Mouse (Mus musculus): ENCODE measurements at regions not wholly inside any gene's neighbourhood (a gene's known extent, or its start where the extent isn't known, plus 50 kb on each side); places are given as distances from the start of the nearest gene placed in this dataset.
A peak's percentile ranks its signal among the peaks of the same experiment; 100 is the strongest.

DNA sequence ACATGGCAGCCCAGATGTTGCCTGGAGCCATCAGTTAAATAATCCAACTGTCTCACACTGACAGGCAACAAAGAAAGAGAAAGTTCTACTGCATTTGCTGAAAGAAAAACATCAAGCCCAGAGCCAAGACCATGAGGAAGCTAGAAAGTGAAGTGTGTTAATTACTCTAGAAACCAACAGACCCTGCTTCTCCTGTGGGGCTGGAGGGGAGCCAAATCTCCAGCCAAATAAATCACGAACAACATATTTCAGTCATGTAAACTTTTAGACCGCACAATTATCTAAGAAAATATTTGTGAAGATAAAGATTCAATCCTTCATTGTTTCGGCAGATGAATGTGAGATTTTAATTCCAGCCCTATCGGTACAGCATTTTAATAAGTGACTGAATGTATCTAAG lies 228.9 kb upstream of the Sfrp2 start:
- Histone ChIP-seq H3K36me3 (ENCODE audit: control insufficient read depth, insufficient read depth, low read length) (no peaks in the 10 kb centered on the region), H3K27me3 (ENCODE audit: control insufficient read depth, insufficient read depth, low read length) (no peaks in the 10 kb centered on the region), H3K9me3 (ENCODE audit: control insufficient read depth, low read depth, low read length) (no peaks in the 10 kb centered on the region), H3K27ac (ENCODE audit: low read length) (peak overlapping the region; percentile 21; the same call in 1 of the 2 replicates), H3K4me3 (ENCODE audit: low read depth, low read length) (no peak overlapping the region), H3K4me2 (replicated peaks; ENCODE audit: low read depth, low read length) (0 out of 2 replicates have a peak overlapping the region, but pooled peaks have one; percentile 10), H3K4me1 (ENCODE audit: control insufficient read depth, insufficient read depth, low read length) (no peaks in the 10 kb centered on the region), H3K9ac (replicated peaks; ENCODE audit: low read depth, low read length) (no peak overlapping the region)
- no peak for ATAC-seq (ENCODE audit: insufficient number of reproducible peaks, insufficient read depth, low FRiP score, low read depth)
- WGBS = 31% methylated on average over 4 of the region's 4 CpGs

DNA sequence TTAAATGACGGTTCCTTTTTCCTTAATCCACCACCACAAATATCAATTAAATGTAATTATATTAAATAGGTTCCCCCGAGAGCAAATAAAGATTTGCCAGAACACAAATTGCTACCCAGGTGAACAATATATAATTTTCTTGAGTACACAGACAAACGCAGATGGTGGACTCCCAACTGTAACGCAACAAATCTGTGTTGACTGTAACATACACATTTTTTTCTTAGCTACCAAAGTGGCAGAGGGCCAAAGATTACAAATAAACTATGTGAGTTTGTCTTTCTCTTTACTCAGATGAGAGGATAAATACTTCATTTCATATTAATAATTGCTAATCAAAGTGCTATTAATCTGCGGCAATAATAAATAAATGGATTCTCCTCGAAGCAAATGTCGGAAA lies 228.4 kb upstream of the Sfrp2 start:
- Histone ChIP-seq H3K27ac (ENCODE audit: low read length) (0 out of 2 replicates have a peak overlapping the region, but pooled peaks have one; percentile 21), H3K4me2 (replicated peaks; ENCODE audit: low read depth, low read length) (no peak overlapping the region), H3K4me1 (ENCODE audit: control insufficient read depth, insufficient read depth, low read length) (no peaks in the 10 kb centered on the region), H3K36me3 (ENCODE audit: control insufficient read depth, insufficient read depth, low read length) (no peaks in the 10 kb centered on the region), H3K27me3 (ENCODE audit: control insufficient read depth, insufficient read depth, low read length) (no peaks in the 10 kb centered on the region), H3K4me3 (ENCODE audit: low read depth, low read length) (no peak overlapping the region), H3K9me3 (ENCODE audit: control insufficient read depth, low read depth, low read length) (no peaks in the 10 kb centered on the region), H3K9ac (replicated peaks; ENCODE audit: low read depth, low read length) (no peak overlapping the region)
- WGBS = 50% methylated on average over 7 of the region's 7 CpGs
- no peak for ATAC-seq (ENCODE audit: insufficient number of reproducible peaks, insufficient read depth, low FRiP score, low read depth)

- Histone ChIP-seq H3K4me3 (ENCODE audit: low read depth, low read length) (no peak overlapping the region), H3K9ac (replicated peaks; ENCODE audit: low read depth, low read length) (no peak overlapping the region), H3K4me2 (replicated peaks; ENCODE audit: low read depth, low read length) (no peak overlapping the region), H3K9me3 (ENCODE audit: control insufficient read depth, low read depth, low read length) (no peaks in the 10 kb centered on the region), H3K27ac (ENCODE audit: low read length) (no peak overlapping the region), H3K36me3 (ENCODE audit: control insufficient read depth, insufficient read depth, low read length) (no peaks in the 10 kb centered on the region), H3K27me3 (ENCODE audit: control insufficient read depth, insufficient read depth, low read length) (no peaks in the 10 kb centered on the region), H3K4me1 (ENCODE audit: control insufficient read depth, insufficient read depth, low read length) (no peaks in the 10 kb centered on the region)
- ATAC-seq (ENCODE audit: insufficient number of reproducible peaks, insufficient read depth, low FRiP score, low read depth) = no peak
- WGBS = 61% methylated on average over 2 of the region's 2 CpGs
Measured at GRCm38 (mm10) chr3:83538898-83539297, 227.2 kb upstream of the Sfrp2 start.

GRCm38 (mm10) chr3:83540997-83541932 lies 224.9 kb upstream of the Sfrp2 start:
- Histone ChIP-seq H3K4me1 (ENCODE audit: control insufficient read depth, insufficient read depth, low read length) (no peaks in the 10 kb centered on the region), H3K27ac (ENCODE audit: low read length) (peak overlapping the region; percentile 33; the same call in 1 of the 2 replicates), H3K4me3 (ENCODE audit: low read depth, low read length) (no peak overlapping the region), H3K27me3 (ENCODE audit: control insufficient read depth, insufficient read depth, low read length) (no peaks in the 10 kb centered on the region), H3K36me3 (ENCODE audit: control insufficient read depth, insufficient read depth, low read length) (no peaks in the 10 kb centered on the region), H3K9ac (replicated peaks; ENCODE audit: low read depth, low read length) (no peak overlapping the region), H3K9me3 (ENCODE audit: control insufficient read depth, low read depth, low read length) (no peaks in the 10 kb centered on the region), H3K4me2 (replicated peaks; ENCODE audit: low read depth, low read length) (no peak overlapping the region)
- ATAC-seq (ENCODE audit: insufficient number of reproducible peaks, insufficient read depth, low FRiP score, low read depth) = peak; percentile 56; the same call in 1 of the 2 replicates
- WGBS = 53% methylated on average over 11 of the region's 11 CpGs

DNA sequence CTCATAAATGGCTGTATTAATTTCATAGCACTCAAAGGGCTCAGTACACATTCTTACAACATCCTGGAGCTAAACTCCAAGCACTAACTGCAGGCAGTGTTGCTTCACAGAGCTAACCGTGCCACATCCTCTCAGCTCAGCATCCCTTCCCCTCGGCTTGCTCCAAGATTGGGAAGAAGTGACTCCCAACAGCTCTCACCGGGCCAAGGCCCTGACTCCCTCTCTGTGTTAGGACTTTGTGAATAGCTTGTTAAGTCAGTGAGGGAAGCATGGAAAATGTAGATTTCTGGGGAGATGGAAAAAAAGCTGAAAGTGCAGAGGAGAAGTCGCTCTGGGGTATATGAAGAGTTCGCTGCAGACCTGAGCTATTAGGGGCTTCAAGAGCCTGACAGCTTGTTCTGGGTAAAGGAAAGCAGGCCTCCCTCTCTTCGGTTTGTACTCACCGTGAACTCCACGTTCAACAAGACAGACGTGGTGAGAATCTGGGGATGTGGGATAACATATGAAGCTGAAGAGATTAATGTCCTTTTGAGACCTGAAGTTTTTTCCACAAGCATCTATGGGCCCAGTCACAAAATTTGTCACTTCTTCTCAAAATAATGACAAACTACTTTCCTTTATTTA lies 213.5 kb upstream of the Sfrp2 start:
- Histone ChIP-seq H3K27me3 (ENCODE audit: control insufficient read depth, insufficient read depth, low read length) (no peaks in the 10 kb centered on the region), H3K27ac (ENCODE audit: low read length) (peak overlapping the region; percentile 78), H3K9me3 (ENCODE audit: control insufficient read depth, low read depth, low read length) (no peaks in the 10 kb centered on the region), H3K4me3 (ENCODE audit: low read depth, low read length) (no peak overlapping the region), H3K36me3 (ENCODE audit: control insufficient read depth, insufficient read depth, low read length) (no peaks in the 10 kb centered on the region), H3K9ac (replicated peaks; ENCODE audit: low read depth, low read length) (no peak overlapping the region), H3K4me1 (ENCODE audit: control insufficient read depth, insufficient read depth, low read length) (0 out of 2 replicates have a peak, but pooled peaks cover 4% of the 10 kb centered on the region), H3K4me2 (replicated peaks; ENCODE audit: low read depth, low read length) (no peak overlapping the region)
- 42% methylated on average over 9 of the region's 9 CpGs for WGBS
- ATAC-seq (ENCODE audit: insufficient number of reproducible peaks, insufficient read depth, low FRiP score, low read depth) = 0 out of 2 replicates have a peak, but pooled peaks have one; percentile 53

GRCm38 (mm10) chr3:83553858-83554257 lies 212.3 kb upstream of the Sfrp2 start:
- Histone ChIP-seq H3K27me3 (ENCODE audit: control insufficient read depth, insufficient read depth, low read length) (no peaks in the 10 kb centered on the region), H3K9me3 (ENCODE audit: control insufficient read depth, low read depth, low read length) (no peaks in the 10 kb centered on the region), H3K27ac (ENCODE audit: low read length) (peak overlapping the region; percentile 61; the same call in 1 of the 2 replicates), H3K4me1 (ENCODE audit: control insufficient read depth, insufficient read depth, low read length) (0 out of 2 replicates have a peak, but pooled peaks cover 4% of the 10 kb centered on the region), H3K4me3 (ENCODE audit: low read depth, low read length) (no peak overlapping the region), H3K4me2 (replicated peaks; ENCODE audit: low read depth, low read length) (no peak overlapping the region), H3K9ac (replicated peaks; ENCODE audit: low read depth, low read length) (no peak overlapping the region), H3K36me3 (ENCODE audit: control insufficient read depth, insufficient read depth, low read length) (no peaks in the 10 kb centered on the region)
- no peak for ATAC-seq (ENCODE audit: insufficient number of reproducible peaks, insufficient read depth, low FRiP score, low read depth)
- 53% methylated on average over 11 of the region's 11 CpGs for WGBS

- no peaks in the 10 kb centered on the region for H3K27me3 ChIP-seq (ENCODE audit: control insufficient read depth, insufficient read depth, low read length)
- no peaks in the 10 kb centered on the region for H3K36me3 ChIP-seq (ENCODE audit: control insufficient read depth, insufficient read depth, low read length)
- H3K4me2 ChIP-seq (replicated peaks; ENCODE audit: low read depth, low read length) = no peak overlapping the region
- H3K4me3 ChIP-seq (ENCODE audit: low read depth, low read length) = no peak overlapping the region
- ATAC-seq (ENCODE audit: insufficient number of reproducible peaks, insufficient read depth, low FRiP score, low read depth) = no peak
- H3K4me1 ChIP-seq (ENCODE audit: control insufficient read depth, insufficient read depth, low read length) = 0 out of 2 replicates have a peak, but pooled peaks cover 4% of the 10 kb centered on the region
- no peaks in the 10 kb centered on the region for H3K9me3 ChIP-seq (ENCODE audit: control insufficient read depth, low read depth, low read length)
- no peak overlapping the region for H3K9ac ChIP-seq (replicated peaks; ENCODE audit: low read depth, low read length)
- WGBS = 82% methylated on average over 10 of the region's 10 CpGs
- H3K27ac ChIP-seq (ENCODE audit: low read length) = no peak overlapping the region
Measured at GRCm38 (mm10) chr3:83556788-83557515, 209.2 kb upstream of the Sfrp2 start.

DNA sequence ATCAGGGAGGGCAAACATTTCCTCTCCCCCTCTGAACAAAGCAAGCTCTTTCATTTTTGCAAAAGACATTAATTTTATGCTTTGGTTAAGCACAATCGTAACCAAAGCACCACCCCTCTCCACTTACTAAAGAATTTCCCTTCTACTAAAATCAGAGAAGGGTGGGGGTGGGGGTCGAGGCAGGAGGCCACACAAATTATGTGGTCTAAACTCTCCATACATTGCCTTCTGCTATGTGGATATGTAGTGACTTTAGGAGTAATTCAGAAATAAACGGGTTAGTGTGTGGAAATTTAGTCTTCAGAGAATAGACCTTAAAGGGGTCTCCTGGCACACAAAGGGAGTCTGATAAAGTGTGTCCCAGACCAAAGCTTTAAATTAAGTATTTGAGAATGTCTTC lies 204.1 kb upstream of the Sfrp2 start:
- Histone ChIP-seq H3K27me3 (ENCODE audit: control insufficient read depth, insufficient read depth, low read length) (no peaks in the 10 kb centered on the region), H3K9me3 (ENCODE audit: control insufficient read depth, low read depth, low read length) (no peaks in the 10 kb centered on the region), H3K9ac (replicated peaks; ENCODE audit: low read depth, low read length) (no peak overlapping the region), H3K4me1 (ENCODE audit: control insufficient read depth, insufficient read depth, low read length) (no peaks in the 10 kb centered on the region), H3K4me3 (ENCODE audit: low read depth, low read length) (no peak overlapping the region), H3K27ac (ENCODE audit: low read length) (no peak overlapping the region), H3K4me2 (replicated peaks; ENCODE audit: low read depth, low read length) (no peak overlapping the region), H3K36me3 (ENCODE audit: control insufficient read depth, insufficient read depth, low read length) (no peaks in the 10 kb centered on the region)
- 46% methylated on average over 3 of the region's 3 CpGs for WGBS
- ATAC-seq (ENCODE audit: insufficient number of reproducible peaks, insufficient read depth, low FRiP score, low read depth) = no peak

All from stomach, embryonic 14.5 days (tissue).